Mouse (Mus musculus): ENCODE data around the gene Ddx43.

Gene Ddx43

GRCm38 (mm10) chr9:78372827-78373504, 22.6 kb upstream of the Ddx43 start:
- DNase-seq (ENCODE audit: low spot score) = no peak

GRCm38 (mm10) chr9:78374397-78374796, 21.2 kb upstream of the Ddx43 start:
- DNase-seq (ENCODE audit: low spot score) = no peak

GRCm38 (mm10) chr9:78374885-78375389, 20.6 kb upstream of the Ddx43 start:
- no peak for DNase-seq (ENCODE audit: low spot score)

GRCm38 (mm10) chr9:78375486-78375885, 20.1 kb upstream of the Ddx43 start:
- DNase-seq (ENCODE audit: low spot score) = no peak

GRCm38 (mm10) chr9:78377546-78377945, 18.0 kb upstream of the Ddx43 start:
- DNase-seq (ENCODE audit: low spot score) = no peak

GRCm38 (mm10) chr9:78378113-78378785, 17.3 kb upstream of the Ddx43 start, which contains the start of gene Ooep:
TSS of gene Ooep (minus strand) at chr9:78378725.
- no peak for DNase-seq (ENCODE audit: low spot score)

GRCm38 (mm10) chr9:78385893-78386292, 9.7 kb upstream of the Ddx43 start:
- no peak for DNase-seq (ENCODE audit: low spot score)

GRCm38 (mm10) chr9:78386947-78387346, 8.6 kb upstream of the Ddx43 start:
- DNase-seq (ENCODE audit: low spot score) = no peak

GRCm38 (mm10) chr9:78389981-78390380, 5.6 kb upstream of the Ddx43 start:
- DNase-seq (ENCODE audit: low spot score) = no peak

- no peak for DNase-seq (ENCODE audit: low spot score)
Observed at GRCm38 (mm10) chr9:78393741-78394140, 1.8 kb upstream of the Ddx43 start.

- no peak for DNase-seq (ENCODE audit: low spot score)
Observed at GRCm38 (mm10) chr9:78394602-78395001, 975 bp upstream of the Ddx43 start.

- DNase-seq (ENCODE audit: low spot score) = no peak
Observed at GRCm38 (mm10) chr9:78395244-78395629, 340 bp upstream of the Ddx43 start.

- no peak for DNase-seq (ENCODE audit: low spot score)
Observed at GRCm38 (mm10) chr9:78396517-78396916, 940 bp downstream of the Ddx43 start.

GRCm38 (mm10) chr9:78400570-78400969, 5.0 kb downstream of the Ddx43 start:
- no peak for DNase-seq (ENCODE audit: low spot score)

GRCm38 (mm10) chr9:78401596-78401995, 6.0 kb downstream of the Ddx43 start:
- no peak for DNase-seq (ENCODE audit: low spot score)

- no peak for DNase-seq (ENCODE audit: low spot score)
Observed at GRCm38 (mm10) chr9:78427362-78427781, 31.8 kb downstream of the Ddx43 start.

- DNase-seq (ENCODE audit: low spot score) = no peak
Observed at GRCm38 (mm10) chr9:78428185-78428584, 32.6 kb downstream of the Ddx43 start.

- no peak for DNase-seq (ENCODE audit: low spot score)
Observed at GRCm38 (mm10) chr9:78428870-78429432, 33.4 kb downstream of the Ddx43 start.

GRCm38 (mm10) chr9:78429551-78429950, 34.0 kb downstream of the Ddx43 start:
- DNase-seq (ENCODE audit: low spot score) = no peak

- no peak for DNase-seq (ENCODE audit: low spot score)
Observed at GRCm38 (mm10) chr9:78430486-78430885, 34.9 kb downstream of the Ddx43 start.

- DNase-seq (ENCODE audit: low spot score) = no peak
Observed at GRCm38 (mm10) chr9:78432471-78432870, 36.9 kb downstream of the Ddx43 start.

GRCm38 (mm10) chr9:78439426-78439825, 43.8 kb downstream of the Ddx43 start:
- DNase-seq (ENCODE audit: low spot score) = no peak

GRCm38 (mm10) chr9:78442237-78442578, 46.6 kb downstream of the Ddx43 start:
- no peak for DNase-seq (ENCODE audit: low spot score)
